Mouse (Mus musculus): ENCODE measurements at regions not wholly inside any gene's neighbourhood (a gene's known extent, or its start where the extent isn't known, plus 50 kb on each side); places are given as distances from the start of the nearest gene placed in this dataset.

GRCm38 (mm10) chr1:177501288-177501687 is 59.1 kb downstream of the Zbtb18 start:
- TF ChIP-seq CTCF (IDR thresholded peaks at IDR 0.05; ENCODE audit: extremely low read depth, insufficient read depth, low read length) (no peak), POLR2A (IDR thresholded peaks at IDR 0.05; ENCODE audit: extremely low read depth, insufficient read depth, low read length) (no peak)

All from cortical plate, adult 2 months (tissue).